Mouse (Mus musculus) forebrain, embryonic 12.5 days (tissue): ENCODE results near the gene Mbnl2. TPM values are rescaled to one million over a fixed set of nuclear protein-coding genes. Genes with fewer than 3 reads are reported as not detected.
"Not testable (repeated sequence)": the region's sequence is repeated elsewhere in the genome, so short reads cannot be mapped to it uniquely, and the experiment has no call there.

Experiments used
- ATAC-seq: fragments of 200-750 bp; cut with Nextera tagmentation; 2 replicates; pipeline ENCODE4 v1.8.0; 2017; ENCODE audit warnings: moderate TSS enrichment; ENCODE audit not compliant: low FRiP score
- H3K27ac ChIP-seq: fragments of 300-500 bp; sonication (generic); 2 replicates; pipeline ENCODE4 v1.5.1; 2016; ENCODE audit warnings: mild to moderate bottlenecking
- H3K27me3 ChIP-seq: fragments of 300-500 bp; sonication (generic); 2 replicates; pipeline ENCODE4 v1.6.1; 2016; ENCODE audit warnings: mild to moderate bottlenecking
- H3K36me3 ChIP-seq: fragments of 300-500 bp; sonication (generic); replicated peaks from 2 replicates; pipeline ENCODE4 v1.6.1; 2016; ENCODE audit warnings: mild to moderate bottlenecking
- H3K4me1 ChIP-seq: fragments of 300-500 bp; sonication (generic); 2 replicates; pipeline ENCODE4 v1.6.1; 2016
- H3K4me2 ChIP-seq: fragments of 300-500 bp; sonication (generic); 2 replicates; pipeline ENCODE4 v1.6.1; 2016; ENCODE audit warnings: mild to moderate bottlenecking, moderate library complexity
- H3K4me3 ChIP-seq: fragments of 300-500 bp; sonication (generic); replicated peaks from 2 replicates; pipeline ENCODE4 v1.5.1; 2016; ENCODE audit warnings: mild to moderate bottlenecking
- H3K9ac ChIP-seq: fragments of 300-500 bp; sonication (generic); 2 replicates; pipeline ENCODE4 v1.6.1; 2016; ENCODE audit warnings: mild to moderate bottlenecking
- H3K9me3 ChIP-seq: fragments of 300-500 bp; sonication (generic); 2 replicates; pipeline ENCODE4 v1.6.1; 2016
- WGBS: fragments of 180-500 bp; shearing (Covaris S2); methylation state at CpG from one replicate; pipeline ENCODE4 v1.1.7; 2016; 5-methylcytosine and 5-hydroxymethylcytosine counted together
- polyA plus RNA-seq: library from polyadenylated mRNA; unstranded; fragments of >200 nt; fragmentation: Nextera tagmentation; extraction: Ambion mirVana; gene quantifications from 2 replicates; pipeline ENCODE4 v1.2.1, GENCODE M21; 2016

Mbnl2 gene
- polyA plus RNA-seq, 1 experiment from 2014 or later, result 32.5 TPM

- H3K9ac ChIP-seq, result no peak overlapping the region
- 97% methylated on average over 17 of the region's 19 CpGs for WGBS
- no peaks in the 10 kb centered on the region for H3K27me3 ChIP-seq
- peaks cover 29% of the 10 kb centered on the region for H3K4me1 ChIP-seq
- ATAC-seq, result no peak
- no peak overlapping the region for H3K4me3 ChIP-seq
- H3K27ac ChIP-seq, result no peak overlapping the region
- H3K9me3 ChIP-seq, result no peaks in the 10 kb centered on the region
- no peak overlapping the region for H3K4me2 ChIP-seq
- no peaks in the 10 kb centered on the region for H3K36me3 ChIP-seq
Measured at GRCm38 (mm10) chr14:120357321-120358070, 82.0 kb downstream of the Mbnl2 start.

- not testable (repeated sequence) for H3K4me3 ChIP-seq, H3K9me3 ChIP-seq, H3K36me3 ChIP-seq, H3K27me3 ChIP-seq, H3K9ac ChIP-seq, H3K27ac ChIP-seq, ATAC-seq, H3K4me2 ChIP-seq
- peaks cover 22% of the 10 kb centered on the region for H3K4me1 ChIP-seq
- 96% methylated on average over 8 of the region's 8 CpGs for WGBS
Measured at GRCm38 (mm10) chr14:120359608-120360007, 84.1 kb downstream of the Mbnl2 start.

- no peak overlapping the region for H3K27ac ChIP-seq
- ATAC-seq, result no peak
- H3K27me3 ChIP-seq, result no peaks in the 10 kb centered on the region
- H3K4me3 ChIP-seq, result no peak overlapping the region
- no peak overlapping the region for H3K4me2 ChIP-seq
- peaks cover 7% of the 10 kb centered on the region for H3K4me1 ChIP-seq
- WGBS, result 89% methylated on average over 6 of the region's 6 CpGs
- no peaks in the 10 kb centered on the region for H3K36me3 ChIP-seq
- no peak overlapping the region for H3K9ac ChIP-seq
- H3K9me3 ChIP-seq, result no peaks in the 10 kb centered on the region
Measured at GRCm38 (mm10) chr14:120361121-120361520, 85.7 kb downstream of the Mbnl2 start.

DNA sequence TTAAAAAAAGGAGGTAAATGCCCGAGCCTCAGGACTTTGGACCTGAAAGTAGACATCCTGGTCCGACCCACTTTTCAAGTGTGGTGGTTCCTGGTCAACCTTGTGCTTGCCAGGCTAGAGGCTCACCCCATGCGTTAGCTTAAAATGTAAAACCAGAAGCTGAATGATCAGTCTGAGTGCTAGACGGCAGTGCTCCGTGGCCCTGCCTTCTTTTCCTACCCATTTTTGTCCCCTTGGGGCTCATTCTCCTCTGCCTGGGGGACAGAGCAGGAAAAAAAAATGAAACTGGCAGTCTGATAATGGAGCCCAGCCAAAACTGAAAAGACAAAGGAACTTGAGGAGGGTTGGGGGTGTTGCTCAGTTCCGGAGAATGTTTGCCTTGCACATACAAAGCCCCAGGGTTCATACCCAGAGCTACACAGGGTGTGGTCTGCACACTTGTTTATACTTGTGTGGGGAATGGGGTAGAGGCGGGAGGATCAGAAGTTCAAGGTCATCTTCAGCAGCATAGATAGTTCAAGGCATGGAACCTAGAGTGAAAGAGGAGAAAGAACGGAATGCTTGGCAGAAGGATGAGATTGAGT is 87.0 kb downstream of the Mbnl2 start:
- Histone ChIP-seq H3K27ac (no peak overlapping the region), H3K36me3 (no peaks in the 10 kb centered on the region), H3K27me3 (no peaks in the 10 kb centered on the region), H3K4me1 (peaks cover 6% of the 10 kb centered on the region; the same call in 1 of the 2 replicates), H3K4me2 (no peak overlapping the region), H3K9ac (no peak overlapping the region), H3K9me3 (no peaks in the 10 kb centered on the region), H3K4me3 (no peak overlapping the region)
- no peak for ATAC-seq
- 73% methylated on average over 8 of the region's 8 CpGs for WGBS

GRCm38 (mm10) chr14:120363090-120363818 is 87.8 kb downstream of the Mbnl2 start:
- Histone ChIP-seq H3K9ac (no peak overlapping the region), H3K36me3 (no peaks in the 10 kb centered on the region), H3K27me3 (no peaks in the 10 kb centered on the region), H3K4me2 (no peak overlapping the region), H3K9me3 (no peaks in the 10 kb centered on the region), H3K4me3 (no peak overlapping the region), H3K27ac (no peak overlapping the region), H3K4me1 (peaks cover 6% of the 10 kb centered on the region; the same call in 1 of the 2 replicates)
- ATAC-seq, result no peak
- 65% methylated on average over 8 of the region's 8 CpGs for WGBS

GRCm38 (mm10) chr14:120365088-120365487 is 89.6 kb downstream of the Mbnl2 start:
- H3K27me3 ChIP-seq, result no peaks in the 10 kb centered on the region
- ATAC-seq, result no peak
- H3K27ac ChIP-seq, result no peak overlapping the region
- 89% methylated on average over 4 of the region's 4 CpGs for WGBS
- no peaks in the 10 kb centered on the region for H3K36me3 ChIP-seq
- peaks cover 11% of the 10 kb centered on the region for H3K4me1 ChIP-seq
- H3K9me3 ChIP-seq, result no peaks in the 10 kb centered on the region
- H3K4me3 ChIP-seq, result no peak overlapping the region
- H3K4me2 ChIP-seq, result no peak overlapping the region
- H3K9ac ChIP-seq, result no peak overlapping the region

GRCm38 (mm10) chr14:120366962-120367361 is 91.5 kb downstream of the Mbnl2 start:
- Histone ChIP-seq H3K4me2 (no peak overlapping the region), H3K27ac (no peak overlapping the region), H3K9me3 (no peaks in the 10 kb centered on the region), H3K4me3 (no peak overlapping the region), H3K36me3 (no peaks in the 10 kb centered on the region), H3K27me3 (no peaks in the 10 kb centered on the region), H3K4me1 (peaks cover 16% of the 10 kb centered on the region), H3K9ac (no peak overlapping the region)
- no peak for ATAC-seq
- WGBS, result 92% methylated on average over 8 of the region's 8 CpGs

- WGBS, result 92% methylated on average over 4 of the region's 4 CpGs
- no peak overlapping the region for H3K27ac ChIP-seq
Measured at GRCm38 (mm10) chr14:120367589-120367988, 92.1 kb downstream of the Mbnl2 start.

DNA sequence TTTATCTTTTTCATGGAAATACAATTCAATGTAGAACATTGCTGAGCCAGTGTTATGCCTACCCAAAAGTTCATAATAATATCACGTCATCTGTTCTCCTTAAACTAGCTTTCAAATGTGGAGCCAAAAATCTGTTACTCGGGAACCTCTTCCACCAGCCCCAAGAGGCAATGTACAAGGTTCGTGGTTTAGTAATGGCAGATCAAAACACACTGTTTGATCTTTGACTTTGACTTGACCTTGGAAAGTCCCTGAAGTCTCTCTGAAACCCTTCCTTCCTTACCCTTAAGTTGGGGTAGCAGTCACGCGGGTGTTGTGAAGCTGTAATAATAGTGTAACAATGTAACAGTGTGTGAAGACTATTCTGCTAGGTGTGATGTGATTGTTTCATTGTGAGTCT is 93.0 kb downstream of the Mbnl2 start:
- Histone ChIP-seq H3K27ac (no peak overlapping the region), H3K9me3 (no peaks in the 10 kb centered on the region), H3K4me1 (peaks cover 10% of the 10 kb centered on the region), H3K4me2 (no peak overlapping the region), H3K4me3 (no peak overlapping the region), H3K36me3 (no peaks in the 10 kb centered on the region), H3K9ac (no peak overlapping the region), H3K27me3 (no peaks in the 10 kb centered on the region)
- 87% methylated on average over 5 of the region's 5 CpGs for WGBS
- ATAC-seq, result no peak

More at GRCm38 (mm10) chr14:120367589-120367988, 92.1 kb downstream of the Mbnl2 start:
- H3K27me3 ChIP-seq, result no peaks in the 10 kb centered on the region
- no peaks in the 10 kb centered on the region for H3K9me3 ChIP-seq
- H3K4me3 ChIP-seq, result no peak overlapping the region
- no peak overlapping the region for H3K9ac ChIP-seq
- ATAC-seq, result no peak
- H3K4me2 ChIP-seq, result no peak overlapping the region
- no peaks in the 10 kb centered on the region for H3K36me3 ChIP-seq
- H3K4me1 ChIP-seq, result peaks cover 13% of the 10 kb centered on the region

DNA sequence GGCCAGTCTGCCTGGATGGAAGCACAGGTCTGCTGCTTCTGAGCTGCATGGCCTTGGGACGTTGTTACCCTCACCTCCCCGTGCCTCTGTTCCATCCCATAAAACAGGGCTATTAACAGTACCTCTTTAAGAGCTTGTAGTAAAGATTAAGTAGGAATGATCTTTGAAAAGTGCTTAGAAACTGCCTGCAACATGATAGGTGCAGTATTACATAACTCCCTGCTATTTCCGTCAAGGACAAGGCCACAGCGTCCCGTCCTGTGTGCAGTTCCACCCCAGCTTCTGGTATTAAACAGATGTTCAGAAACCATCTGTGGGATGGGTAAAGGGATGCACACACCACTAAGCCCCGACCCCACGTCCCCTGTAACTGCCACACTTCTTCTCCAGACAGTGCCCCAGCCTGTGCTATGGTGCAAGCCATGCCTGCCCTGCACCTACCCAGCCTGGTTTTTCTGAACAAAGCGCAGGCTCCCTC is 93.5 kb downstream of the Mbnl2 start:
- Histone ChIP-seq H3K9ac (no peak overlapping the region), H3K4me2 (no peak overlapping the region), H3K9me3 (no peaks in the 10 kb centered on the region), H3K27me3 (no peaks in the 10 kb centered on the region), H3K4me1 (peaks cover 10% of the 10 kb centered on the region), H3K36me3 (no peaks in the 10 kb centered on the region), H3K4me3 (no peak overlapping the region), H3K27ac (no peak overlapping the region)
- 89% methylated on average over 8 of the region's 8 CpGs for WGBS
- ATAC-seq, result no peak

GRCm38 (mm10) chr14:120370044-120370443 is 94.6 kb downstream of the Mbnl2 start:
- no peaks in the 10 kb centered on the region for H3K36me3 ChIP-seq
- no peaks in the 10 kb centered on the region for H3K27me3 ChIP-seq
- no peak overlapping the region for H3K27ac ChIP-seq
- no peak overlapping the region for H3K4me3 ChIP-seq
- H3K9me3 ChIP-seq, result no peaks in the 10 kb centered on the region
- H3K4me1 ChIP-seq, result peaks cover 10% of the 10 kb centered on the region
- no peak for ATAC-seq
- H3K4me2 ChIP-seq, result no peak overlapping the region
- no peak overlapping the region for H3K9ac ChIP-seq
- WGBS, result 82% methylated on average over 14 of the region's 14 CpGs

GRCm38 (mm10) chr14:120370631-120371030 is 95.2 kb downstream of the Mbnl2 start:
- WGBS, result 90% methylated on average over 11 of the region's 11 CpGs
- H3K27me3 ChIP-seq, result no peaks in the 10 kb centered on the region
- no peak overlapping the region for H3K27ac ChIP-seq
- H3K4me1 ChIP-seq, result peaks cover 10% of the 10 kb centered on the region
- H3K4me3 ChIP-seq, result no peak overlapping the region
- peak; percentile 36; the same call in 1 of the 2 replicates for ATAC-seq
- H3K36me3 ChIP-seq, result no peaks in the 10 kb centered on the region
- no peaks in the 10 kb centered on the region for H3K9me3 ChIP-seq
- H3K9ac ChIP-seq, result no peak overlapping the region
- H3K4me2 ChIP-seq, result no peak overlapping the region
